Mouse (Mus musculus): ENCODE results near the gene Cox4i2. TPM values are rescaled to one million over a fixed set of nuclear protein-coding genes. Genes with fewer than 3 reads are reported as not detected.

Gene Cox4i2
- total RNA-seq, 1 experiment from 2014 or later = 3.7 TPM

Other genes starting within 250 kb of the Cox4i2 start
- gene Defb26, start 242.5 kb upstream of the Cox4i2 start, total RNA-seq (2017) = not detected in 2 replicates
- not detected in 2 replicates for gene Defb28, start 235.9 kb upstream of the Cox4i2 start, total RNA-seq (2017)
- gene Defb29, start 214.1 kb upstream of the Cox4i2 start, total RNA-seq (2017) = not detected in 2 replicates
- not detected in 2 replicates for gene Gm17416, start 184.8 kb upstream of the Cox4i2 start, total RNA-seq (2017)
- gene Defb21, start 181.4 kb upstream of the Cox4i2 start, total RNA-seq (2017) = not detected in 2 replicates
- gene Defb19, start 173.9 kb upstream of the Cox4i2 start, total RNA-seq (2017) = not detected in 2 replicates
- not detected in 2 replicates for gene Defb45, start 154.8 kb upstream of the Cox4i2 start, total RNA-seq (2017)
- gene Defb36, start 149.8 kb upstream of the Cox4i2 start, total RNA-seq (2017) = not detected in 2 replicates
- gene Defb25, start 131.1 kb upstream of the Cox4i2 start, total RNA-seq (2017) = not detected in 2 replicates
- 0.50 TPM in 1 of 2 replicates, not detected in the other for gene Rem1, start 127.2 kb upstream of the Cox4i2 start, total RNA-seq (2017)
- 68.2 and 70.3 TPM in 2 replicates for gene H13, start 84.7 kb upstream of the Cox4i2 start, total RNA-seq (2017)
- 3.8 and 10.0 TPM in 2 replicates for gene Mcts2, start 67.1 kb upstream of the Cox4i2 start, total RNA-seq (2017)
- 2.8 and 5.8 TPM in 2 replicates for gene Id1, start 17.9 kb upstream of the Cox4i2 start, total RNA-seq (2017)
- 8.4 and 11.8 TPM in 2 replicates for gene Bcl2l1, start 77.6 kb downstream of the Cox4i2 start, total RNA-seq (2017)
- 98.6 and 104 TPM in 2 replicates for gene Tpx2, start 93.8 kb downstream of the Cox4i2 start, total RNA-seq (2017)
- gene Mylk2, start 157.2 kb downstream of the Cox4i2 start, total RNA-seq (2017) = not detected in 2 replicates
- gene Foxs1, start 179.0 kb downstream of the Cox4i2 start, total RNA-seq (2017) = not detected in 2 replicates
- not detected in 2 replicates for gene Dusp15, start 197.5 kb downstream of the Cox4i2 start, total RNA-seq (2017)
- gene Ttll9, start 208.3 kb downstream of the Cox4i2 start, total RNA-seq (2017) = 0.50 and 1.6 TPM in 2 replicates

All from common myeloid progenitor, adult 5-6 weeks (primary cell).